Mouse (Mus musculus) stomach, embryonic 15.5 days (tissue): ENCODE data around the gene Mrpl22. TPM values are rescaled to one million over a fixed set of nuclear protein-coding genes. Genes with fewer than 3 reads are reported as not detected.
A peak's percentile ranks its signal among the peaks of the same experiment; 100 is the strongest.
"Not testable (repeated sequence)": the region's sequence is repeated elsewhere in the genome, so short reads cannot be mapped to it uniquely, and the experiment has no call there.

ENCODE experiments used
- ATAC-seq: fragments of 200-750 bp; cut with Nextera tagmentation; 2 replicates; pipeline ENCODE4 v1.8.0; 2017; ENCODE audit warnings: low read depth, moderate number of reproducible peaks, moderate TSS enrichment; ENCODE audit not compliant: insufficient read depth, low FRiP score
- H3K27ac ChIP-seq: fragments of 300-500 bp; sonication (generic); 2 replicates; pipeline ENCODE4 v1.5.1; 2015; ENCODE audit warnings: mild to moderate bottlenecking, inconsistent platforms
- H3K27me3 ChIP-seq: fragments of 300-500 bp; sonication (generic); replicated peaks from 2 replicates; pipeline ENCODE4 v1.6.1; 2015; ENCODE audit warnings: inconsistent platforms
- H3K36me3 ChIP-seq: fragments of 300-500 bp; sonication (generic); 2 replicates; pipeline ENCODE4 v1.6.1; 2015; ENCODE audit warnings: inconsistent platforms
- H3K4me1 ChIP-seq: fragments of 300-500 bp; sonication (generic); 2 replicates; pipeline ENCODE4 v1.6.1; 2015; ENCODE audit warnings: inconsistent platforms
- H3K4me2 ChIP-seq: fragments of 300-500 bp; sonication (generic); 2 replicates; pipeline ENCODE4 v1.6.1; 2015; ENCODE audit warnings: mild to moderate bottlenecking, inconsistent platforms
- H3K4me3 ChIP-seq: fragments of 300-500 bp; sonication (generic); replicated peaks from 2 replicates; pipeline ENCODE4 v1.5.1; 2015; ENCODE audit warnings: inconsistent platforms
- H3K9ac ChIP-seq: fragments of 300-500 bp; sonication (generic); 2 replicates; pipeline ENCODE4 v1.6.1; 2015; ENCODE audit warnings: inconsistent platforms
- H3K9me3 ChIP-seq: fragments of 300-500 bp; sonication (generic); 2 replicates; pipeline ENCODE4 v1.6.1; 2016; ENCODE audit warnings: inconsistent platforms
- WGBS: fragments of 180-500 bp; shearing (Covaris S2); methylation state at CpG from one replicate; pipeline ENCODE4 v1.1.7; 2015; 5-methylcytosine and 5-hydroxymethylcytosine counted together
- polyA plus RNA-seq: library from polyadenylated mRNA; unstranded; fragments of >200 nt; fragmentation: Nextera tagmentation; extraction: Ambion mirVana; gene quantifications from 2 replicates; pipeline ENCODE4 v1.2.1, GENCODE M21; 2015

Mrpl22 gene
- polyA plus RNA-seq, 1 experiment from 2014 or later = 123 TPM

- Histone ChIP-seq H3K36me3 (peaks cover 65% of the 10 kb centered on the region), H3K9me3 (no peaks in the 10 kb centered on the region), H3K9ac (no peak overlapping the region), H3K4me3 (no peak overlapping the region), H3K27me3 (no peaks in the 10 kb centered on the region), H3K4me1 (no peaks in the 10 kb centered on the region), H3K27ac (no peak overlapping the region), H3K4me2 (no peak overlapping the region)
- ATAC-seq = no peak
- WGBS = 87% methylated on average over 9 of the region's 9 CpGs
Observed at GRCm38 (mm10) chr11:58143704-58144426, 27.6 kb upstream of the Mrpl22 start.

- ATAC-seq = no peak
- no peaks in the 10 kb centered on the region for H3K9me3 ChIP-seq
- H3K4me3 ChIP-seq = no peak overlapping the region
- H3K9ac ChIP-seq = no peak overlapping the region
- peaks cover 48% of the 10 kb centered on the region for H3K36me3 ChIP-seq
- H3K27me3 ChIP-seq = no peaks in the 10 kb centered on the region
- no peak overlapping the region for H3K4me2 ChIP-seq
- WGBS = 83% methylated on average over 5 of the region's 5 CpGs
- H3K27ac ChIP-seq = no peak overlapping the region
- no peaks in the 10 kb centered on the region for H3K4me1 ChIP-seq
Observed at GRCm38 (mm10) chr11:58146241-58146640, 25.2 kb upstream of the Mrpl22 start.

- H3K4me2 ChIP-seq = no peak overlapping the region
- H3K9ac ChIP-seq = no peak overlapping the region
- no peak for ATAC-seq
- no peaks in the 10 kb centered on the region for H3K9me3 ChIP-seq
- no peaks in the 10 kb centered on the region for H3K4me1 ChIP-seq
- H3K27ac ChIP-seq = no peak overlapping the region
- no peaks in the 10 kb centered on the region for H3K27me3 ChIP-seq
- peaks cover 45% of the 10 kb centered on the region for H3K36me3 ChIP-seq
- 88% methylated on average over 9 of the region's 9 CpGs for WGBS
- H3K4me3 ChIP-seq = no peak overlapping the region
Observed at GRCm38 (mm10) chr11:58155458-58155857, 16.0 kb upstream of the Mrpl22 start.

- no peak overlapping the region for H3K27ac ChIP-seq
- no peak overlapping the region for H3K9ac ChIP-seq
Observed at GRCm38 (mm10) chr11:58156871-58157270, 14.6 kb upstream of the Mrpl22 start.

GRCm38 (mm10) chr11:58165072-58165471 lies 6.4 kb upstream of the Mrpl22 start:
- ATAC-seq = no peak
- WGBS = 96% methylated on average over 2 of the region's 2 CpGs
- no peak overlapping the region for H3K27ac ChIP-seq
- no peaks in the 10 kb centered on the region for H3K27me3 ChIP-seq
- H3K4me2 ChIP-seq = no peak overlapping the region
- no peak overlapping the region for H3K4me3 ChIP-seq
- no peak overlapping the region for H3K9ac ChIP-seq
- H3K36me3 ChIP-seq = peaks cover 41% of the 10 kb centered on the region
- no peaks in the 10 kb centered on the region for H3K4me1 ChIP-seq
- H3K9me3 ChIP-seq = no peaks in the 10 kb centered on the region

More at GRCm38 (mm10) chr11:58156871-58157270, 14.6 kb upstream of the Mrpl22 start:
- no peaks in the 10 kb centered on the region for H3K9me3 ChIP-seq
- H3K4me1 ChIP-seq = no peaks in the 10 kb centered on the region
- no peak overlapping the region for H3K4me3 ChIP-seq
- H3K4me2 ChIP-seq = no peak overlapping the region
- peaks cover 49% of the 10 kb centered on the region for H3K36me3 ChIP-seq
- ATAC-seq = no peak
- H3K27me3 ChIP-seq = no peaks in the 10 kb centered on the region
- 78% methylated on average over 3 of the region's 3 CpGs for WGBS

GRCm38 (mm10) chr11:58167822-58168166 lies 3.7 kb upstream of the Mrpl22 start:
- H3K27me3 ChIP-seq = no peaks in the 10 kb centered on the region
- peak overlapping the region; percentile 85 for H3K4me3 ChIP-seq
- WGBS = 0% methylated on average over 8 of the region's 8 CpGs
- peak overlapping the region; percentile 86 for H3K9ac ChIP-seq
- peak overlapping the region; percentile 62 for H3K4me2 ChIP-seq
- no peak for ATAC-seq
- H3K36me3 ChIP-seq = peaks cover 26% of the 10 kb centered on the region
- no peak overlapping the region for H3K27ac ChIP-seq
- H3K4me1 ChIP-seq = 0 out of 2 replicates have a peak, but pooled peaks cover 5% of the 10 kb centered on the region
- H3K9me3 ChIP-seq = no peaks in the 10 kb centered on the region

GRCm38 (mm10) chr11:58168167-58168915 lies 3.1 kb upstream of the Mrpl22 start, which contains the start of gene Gemin5:
TSS of gene Gemin5 (minus strand) at chr11:58168539.
- Histone ChIP-seq H3K27ac (peak within 1 kb of the TSS; percentile 60; the same call in 1 of the 2 replicates), H3K9ac (peak within 1 kb of the TSS; percentile 86), H3K9me3 (no peaks in the 10 kb centered on the region), H3K36me3 (peaks cover 21% of the 10 kb centered on the region), H3K27me3 (no peaks in the 10 kb centered on the region), H3K4me2 (peak within 1 kb of the TSS; percentile 62), H3K4me3 (peak within 1 kb of the TSS; percentile 85), H3K4me1 (0 out of 2 replicates have a peak, but pooled peaks cover 5% of the 10 kb centered on the region)
- peak; percentile 86 for ATAC-seq
- WGBS = under 1% methylated on average over 71 of the region's 71 CpGs

GRCm38 (mm10) chr11:58169666-58170065 lies 1.8 kb upstream of the Mrpl22 start:
- H3K4me1 ChIP-seq = 0 out of 2 replicates have a peak, but pooled peaks cover 5% of the 10 kb centered on the region

GRCm38 (mm10) chr11:58179563-58179962 lies 8.1 kb downstream of the Mrpl22 start:
- WGBS = 11% methylated on average over 3 of the region's 3 CpGs
- ATAC-seq = no peak

More at GRCm38 (mm10) chr11:58169666-58170065, 1.8 kb upstream of the Mrpl22 start:
- 70% methylated on average over 4 of the region's 4 CpGs for WGBS
- Histone ChIP-seq H3K4me2 (no peak overlapping the region), H3K9me3 (no peaks in the 10 kb centered on the region), H3K27me3 (no peaks in the 10 kb centered on the region), H3K9ac (no peak overlapping the region), H3K4me3 (no peak overlapping the region), H3K27ac (no peak overlapping the region), H3K36me3 (peaks cover 23% of the 10 kb centered on the region; the same call in 1 of the 2 replicates)
- no peak for ATAC-seq

GRCm38 (mm10) chr11:58179986-58180385 lies 8.5 kb downstream of the Mrpl22 start:
- H3K27ac ChIP-seq, H3K9me3 ChIP-seq, H3K4me3 ChIP-seq, ATAC-seq, H3K27me3 ChIP-seq, H3K4me2 ChIP-seq, H3K9ac ChIP-seq, H3K4me1 ChIP-seq: not testable (repeated sequence)
- WGBS = 92% methylated on average over 6 of the region's 6 CpGs
- peaks cover 17% of the 10 kb centered on the region for H3K36me3 ChIP-seq

More at GRCm38 (mm10) chr11:58179563-58179962, 8.1 kb downstream of the Mrpl22 start:
- no peak overlapping the region for H3K27ac ChIP-seq
- no peaks in the 10 kb centered on the region for H3K4me1 ChIP-seq
- H3K4me2 ChIP-seq = no peak overlapping the region
- no peak overlapping the region for H3K9ac ChIP-seq
- peaks cover 17% of the 10 kb centered on the region for H3K36me3 ChIP-seq
- no peaks in the 10 kb centered on the region for H3K9me3 ChIP-seq
- H3K27me3 ChIP-seq = no peaks in the 10 kb centered on the region
- H3K4me3 ChIP-seq = no peak overlapping the region

GRCm38 (mm10) chr11:58180756-58181155 lies 9.3 kb downstream of the Mrpl22 start:
- Histone ChIP-seq H3K4me1 (no peaks in the 10 kb centered on the region), H3K9ac (no peak overlapping the region), H3K36me3 (peaks cover 11% of the 10 kb centered on the region), H3K27ac (no peak overlapping the region), H3K4me2 (no peak overlapping the region), H3K9me3 (no peaks in the 10 kb centered on the region), H3K4me3 (no peak overlapping the region), H3K27me3 (no peaks in the 10 kb centered on the region)
- 71% methylated on average over 7 of the region's 7 CpGs for WGBS
- no peak for ATAC-seq

GRCm38 (mm10) chr11:58183579-58183978 lies 12.1 kb downstream of the Mrpl22 start:
- Histone ChIP-seq H3K27ac (no peak overlapping the region), H3K9me3 (no peaks in the 10 kb centered on the region), H3K9ac (no peak overlapping the region), H3K4me3 (no peak overlapping the region), H3K4me1 (no peaks in the 10 kb centered on the region), H3K36me3 (no peaks in the 10 kb centered on the region), H3K27me3 (no peaks in the 10 kb centered on the region), H3K4me2 (no peak overlapping the region)
- ATAC-seq = no peak
- WGBS = 93% methylated on average over 3 of the region's 3 CpGs
